Mouse (Mus musculus): Measurements from ENCODE around the gene Ptprn2. TPM values are rescaled to one million over a fixed set of nuclear protein-coding genes. Genes with fewer than 3 reads are reported as not detected.

The Ptprn2 gene
- total and polyA plus RNA-seq, 2 experiments from 2014 or later: 18.4 to 101 TPM

DNA sequence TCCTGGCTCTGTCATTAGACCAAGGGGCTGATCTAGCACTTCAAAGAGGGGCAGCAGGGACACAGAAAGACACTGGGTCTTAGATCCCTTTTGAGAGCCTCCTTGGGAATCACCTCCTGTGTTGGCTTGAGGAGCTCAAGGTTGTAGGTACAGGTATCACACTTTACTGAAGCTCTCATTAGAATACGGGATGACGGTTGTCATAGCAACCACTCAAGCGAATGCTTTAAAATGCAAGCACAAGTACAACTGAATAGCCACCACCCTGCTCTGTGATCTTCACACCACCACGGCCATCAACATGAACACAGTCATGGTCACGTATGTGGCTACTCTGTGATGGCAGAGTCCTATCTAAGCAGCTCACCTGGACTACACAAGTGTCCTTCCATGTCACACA, 789.1 kb downstream of the Ptprn2 start:
- Histone ChIP-seq H3K9me3 (ENCODE audit: low read length) (no peaks in the 10 kb centered on the region), H3K36me3 (ENCODE audit: insufficient read depth, low read length) (no peaks in the 10 kb centered on the region), H3K4me1 (ENCODE audit: insufficient read depth, low read length) (no peaks in the 10 kb centered on the region; the same call in 1 of the 2 replicates), H3K27me3 (ENCODE audit: insufficient read depth, low read length) (no peaks in the 10 kb centered on the region), H3K4me2 (ENCODE audit: low read depth, low read length) (no peak overlapping the region), H3K4me3 (ENCODE audit: low read length) (no peak overlapping the region), H3K9ac (replicated peaks; ENCODE audit: low read length) (no peak overlapping the region), H3K27ac (no peak overlapping the region)
- 55% methylated on average over 5 of the region's 5 CpGs for WGBS
- peak; percentile 57 for DNase-seq (ENCODE audit: low spot score)
- no peak for TF ChIP-seq CTCF (IDR thresholded peaks at IDR 0.05; ENCODE audit: low read depth)
- ATAC-seq: no peak; the same call in 1 of the 2 replicates

- H3K27ac ChIP-seq: no peak overlapping the region
- H3K36me3 ChIP-seq (ENCODE audit: insufficient read depth, low read length): no peaks in the 10 kb centered on the region
- no peak overlapping the region for H3K4me3 ChIP-seq (ENCODE audit: low read length)
- no peaks in the 10 kb centered on the region for H3K4me1 ChIP-seq (ENCODE audit: insufficient read depth, low read length)
- H3K4me2 ChIP-seq (ENCODE audit: low read depth, low read length): no peak overlapping the region
- WGBS: 94% methylated on average over 3 of the region's 3 CpGs
- ATAC-seq (no peak), DNase-seq (ENCODE audit: low spot score) (no peak)
- no peak for TF ChIP-seq CTCF (IDR thresholded peaks at IDR 0.05; ENCODE audit: low read depth)
- H3K27me3 ChIP-seq (ENCODE audit: insufficient read depth, low read length): no peaks in the 10 kb centered on the region
- no peak overlapping the region for H3K9ac ChIP-seq (replicated peaks; ENCODE audit: low read length)
- H3K9me3 ChIP-seq (ENCODE audit: low read length): no peaks in the 10 kb centered on the region
Observed at GRCm38 (mm10) chr12:117280790-117281189, 795.3 kb downstream of the Ptprn2 start.

DNA sequence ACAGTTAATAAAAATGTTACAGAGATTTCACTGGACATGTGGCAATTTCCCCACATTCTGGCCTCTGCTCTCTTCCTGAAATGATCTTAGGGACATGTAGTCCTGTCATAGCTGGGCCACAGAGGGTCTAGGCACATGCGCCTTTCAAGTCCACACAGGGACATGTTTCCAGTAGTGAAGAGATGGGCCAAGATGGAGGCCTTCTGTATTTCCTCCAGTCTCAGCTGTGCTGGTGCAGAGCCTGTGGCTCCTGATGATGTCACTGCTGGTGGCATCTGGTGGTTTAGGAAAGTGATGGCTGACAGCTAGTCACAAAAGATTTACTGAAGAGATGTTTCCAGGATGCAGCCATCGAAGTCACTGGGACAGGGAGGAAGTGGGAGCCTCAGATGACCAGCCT, 797.1 kb downstream of the Ptprn2 start:
- Histone ChIP-seq H3K36me3 (ENCODE audit: insufficient read depth, low read length) (no peaks in the 10 kb centered on the region), H3K9me3 (ENCODE audit: low read length) (no peaks in the 10 kb centered on the region), H3K27me3 (ENCODE audit: insufficient read depth, low read length) (no peaks in the 10 kb centered on the region), H3K4me2 (ENCODE audit: low read depth, low read length) (no peak overlapping the region), H3K9ac (replicated peaks; ENCODE audit: low read length) (no peak overlapping the region), H3K4me3 (ENCODE audit: low read length) (no peak overlapping the region), H3K4me1 (ENCODE audit: insufficient read depth, low read length) (no peaks in the 10 kb centered on the region), H3K27ac (no peak overlapping the region)
- no peak for DNase-seq (ENCODE audit: low spot score)
- no peak for ATAC-seq
- WGBS: 82% methylated on average over 2 of the region's 2 CpGs
- no peak for TF ChIP-seq CTCF (IDR thresholded peaks at IDR 0.05; ENCODE audit: low read depth)

- ATAC-seq: no peak
- no peak overlapping the region for H3K27ac ChIP-seq
- no peaks in the 10 kb centered on the region for H3K36me3 ChIP-seq (ENCODE audit: insufficient read depth, low read length)
- WGBS: 60% methylated on average over 2 of the region's 2 CpGs
- H3K9ac ChIP-seq (replicated peaks; ENCODE audit: low read length): no peak overlapping the region
- H3K27me3 ChIP-seq (ENCODE audit: insufficient read depth, low read length): no peaks in the 10 kb centered on the region
- H3K4me3 ChIP-seq (ENCODE audit: low read length): no peak overlapping the region
- no peaks in the 10 kb centered on the region for H3K9me3 ChIP-seq (ENCODE audit: low read length)
- no peak for TF ChIP-seq CTCF (IDR thresholded peaks at IDR 0.05; ENCODE audit: low read depth)
- DNase-seq (ENCODE audit: low spot score): peak; percentile 4
- no peaks in the 10 kb centered on the region for H3K4me1 ChIP-seq (ENCODE audit: insufficient read depth, low read length)
- no peak overlapping the region for H3K4me2 ChIP-seq (ENCODE audit: low read depth, low read length)
Observed at GRCm38 (mm10) chr12:117287456-117287855, 801.9 kb downstream of the Ptprn2 start.

DNA sequence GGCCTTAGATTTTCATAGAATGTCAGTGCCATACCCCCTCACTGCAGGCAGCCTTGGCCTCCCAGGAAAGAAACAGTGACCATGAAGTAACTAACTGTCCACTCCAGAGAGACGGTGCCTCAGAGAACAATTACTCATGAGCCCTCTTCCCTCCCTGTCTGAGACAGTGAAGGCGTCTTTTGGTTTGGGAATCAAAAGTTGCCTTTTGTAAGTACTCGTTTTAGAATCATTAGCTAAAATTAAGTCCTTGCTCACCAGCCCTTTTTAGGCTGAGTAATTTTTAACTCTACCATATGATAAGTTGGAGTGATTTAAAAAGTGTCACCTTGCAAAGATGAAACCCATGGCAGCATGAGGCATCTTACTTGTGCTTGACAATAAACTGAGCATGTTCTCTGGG, 806.4 kb downstream of the Ptprn2 start:
- no peaks in the 10 kb centered on the region for H3K27me3 ChIP-seq (ENCODE audit: insufficient read depth, low read length)
- no peak for TF ChIP-seq CTCF (IDR thresholded peaks at IDR 0.05; ENCODE audit: low read depth)
- H3K9me3 ChIP-seq (ENCODE audit: low read length): no peaks in the 10 kb centered on the region
- H3K4me2 ChIP-seq (ENCODE audit: low read depth, low read length): no peak overlapping the region
- H3K27ac ChIP-seq: no peak overlapping the region
- no peak overlapping the region for H3K4me3 ChIP-seq (ENCODE audit: low read length)
- H3K4me1 ChIP-seq (ENCODE audit: insufficient read depth, low read length): no peaks in the 10 kb centered on the region
- no peaks in the 10 kb centered on the region for H3K36me3 ChIP-seq (ENCODE audit: insufficient read depth, low read length)
- no peak for ATAC-seq
- DNase-seq (ENCODE audit: low spot score): no peak
- no peak overlapping the region for H3K9ac ChIP-seq (replicated peaks; ENCODE audit: low read length)
- 40% methylated on average over 3 of the region's 3 CpGs for WGBS

DNA sequence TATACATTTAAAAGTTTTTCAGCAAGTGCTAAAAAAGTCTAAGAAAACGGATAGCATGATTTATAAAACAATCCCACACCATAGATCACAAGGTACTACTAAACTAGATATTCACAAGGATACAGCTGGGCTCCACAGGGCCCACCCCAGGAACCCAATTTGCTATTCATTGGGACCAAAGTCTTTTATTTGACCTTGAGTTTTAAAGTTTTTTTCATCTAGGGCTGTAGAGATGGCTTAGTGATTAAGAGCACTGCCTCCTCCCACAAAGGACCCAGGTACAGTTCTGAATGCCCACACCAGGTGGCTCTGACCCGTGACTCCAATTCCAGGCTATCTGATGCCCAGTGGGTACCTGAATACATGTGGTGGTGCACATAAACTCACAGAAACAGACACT, 811.3 kb downstream of the Ptprn2 start:
- no peak for TF ChIP-seq CTCF (IDR thresholded peaks at IDR 0.05; ENCODE audit: low read depth)
- no peaks in the 10 kb centered on the region for H3K9me3 ChIP-seq (ENCODE audit: low read length)
- H3K36me3 ChIP-seq (ENCODE audit: insufficient read depth, low read length): no peaks in the 10 kb centered on the region
- no peak overlapping the region for H3K27ac ChIP-seq
- 58% methylated on average over 2 of the region's 2 CpGs for WGBS
- no peaks in the 10 kb centered on the region for H3K4me1 ChIP-seq (ENCODE audit: insufficient read depth, low read length)
- H3K4me3 ChIP-seq (ENCODE audit: low read length): no peak overlapping the region
- no peak overlapping the region for H3K9ac ChIP-seq (replicated peaks; ENCODE audit: low read length)
- H3K4me2 ChIP-seq (ENCODE audit: low read depth, low read length): no peak overlapping the region
- ATAC-seq (no peak), DNase-seq (ENCODE audit: low spot score) (no peak)
- no peaks in the 10 kb centered on the region for H3K27me3 ChIP-seq (ENCODE audit: insufficient read depth, low read length)

- no peaks in the 10 kb centered on the region for H3K9me3 ChIP-seq (ENCODE audit: low read length)
- no peak for ATAC-seq
- no peak for DNase-seq (ENCODE audit: low spot score)
Observed at GRCm38 (mm10) chr12:117299084-117299483, 813.6 kb downstream of the Ptprn2 start.

More at GRCm38 (mm10) chr12:117299084-117299483, 813.6 kb downstream of the Ptprn2 start:
- no peaks in the 10 kb centered on the region for H3K4me1 ChIP-seq (ENCODE audit: insufficient read depth, low read length)
- TF ChIP-seq CTCF (IDR thresholded peaks at IDR 0.05; ENCODE audit: low read depth): no peak
- H3K36me3 ChIP-seq (ENCODE audit: insufficient read depth, low read length): no peaks in the 10 kb centered on the region
- WGBS: 92% methylated on average over 3 of the region's 3 CpGs
- H3K4me3 ChIP-seq (ENCODE audit: low read length): no peak overlapping the region
- no peak overlapping the region for H3K9ac ChIP-seq (replicated peaks; ENCODE audit: low read length)
- H3K27ac ChIP-seq: no peak overlapping the region
- no peaks in the 10 kb centered on the region for H3K27me3 ChIP-seq (ENCODE audit: insufficient read depth, low read length)
- no peak overlapping the region for H3K4me2 ChIP-seq (ENCODE audit: low read depth, low read length)
